Mouse (Mus musculus) Patski (cell line): Measurements from ENCODE around the gene Bcan. TPM values are rescaled to one million over a fixed set of nuclear protein-coding genes. Genes with fewer than 3 reads are reported as not detected.

Experiments used
- ATAC-seq: fragments of 100-300 bp; one replicate; pipeline ENCODE4 v1.8.0; 2021
- CTCF ChIA-PET: fragments of 350-600 bp; sonication (Branson Sonifier 250); formaldehyde crosslinking; loops from one replicate; lab custom pipeline; 2022; ENCODE audit warnings: inconsistent platforms; lab: Charles Lee
- POLR2A ChIA-PET: fragments of 350-600 bp; sonication (Branson Sonifier 250); formaldehyde crosslinking; loops from one replicate; lab custom pipeline; 2022; ENCODE audit warnings: antibody characterized with exemption, inconsistent platforms; lab: Charles Lee
- DNase-seq: peaks from one replicate; pipeline ENCODE4 v3.0.0-alpha.2; 2011; ENCODE audit warnings: low read depth, low spot score
- H3K27me3 ChIP-seq: fragments of 371-371 bp; one replicate; pipeline ENCODE4 v1.5.1; 2021
- CTCF ChIP-seq: fragments of 100-300 bp; IDR thresholded peaks from one replicate; pipeline ENCODE4 v1.5.1; 2021
- in situ Hi-C: fragments of 300-500 bp; cut with MboI; formaldehyde crosslinking; loops from 3 replicates; pipeline ENCODE4 v1.11.1; 2018; ENCODE audit warnings: low pct_unique_long_range_greater_than_20kb, mixed read lengths
- polyA plus RNA-seq: library from polyadenylated mRNA; unstranded; gene quantifications from one replicate; pipeline ENCODE4 v1.2.3, GENCODE M21; 2021

The Bcan gene
- polyA plus RNA-seq, 1 experiment from 2014 or later = 0.28 TPM

DNA sequence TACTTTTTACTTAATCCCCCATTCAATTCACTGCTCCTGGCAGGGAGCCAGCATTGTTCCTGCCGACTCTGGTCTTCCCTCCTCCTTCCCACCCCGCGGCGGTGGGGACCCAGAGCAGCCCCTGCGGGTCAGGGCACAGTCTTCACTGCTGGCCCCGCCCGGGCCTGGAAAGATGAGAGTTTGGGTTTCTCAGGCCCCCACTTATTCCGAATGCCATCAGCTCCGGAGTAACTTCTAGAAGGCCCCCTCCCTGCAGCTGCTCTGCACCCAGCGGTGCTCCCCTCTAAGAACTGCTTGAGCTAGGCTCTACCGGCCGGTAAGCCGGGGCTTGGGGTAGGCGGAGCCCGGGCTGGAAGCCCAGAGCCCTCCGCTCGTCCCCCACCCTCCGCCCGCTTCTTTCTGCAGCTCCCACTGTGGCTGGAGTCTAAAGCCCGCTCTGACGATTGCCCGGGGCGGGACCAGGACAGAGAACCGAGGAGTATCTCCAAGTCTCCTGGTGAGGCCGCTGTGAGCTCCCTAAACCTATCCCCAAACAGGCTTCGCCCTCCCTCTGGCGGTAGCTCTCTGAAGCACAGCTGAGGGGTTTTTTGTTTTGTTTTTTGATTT lies 39.3 kb downstream of the Bcan start:
- ATAC-seq (peak; percentile 95), DNase-seq (peak; percentile 95)
- POLR2A ChIA-PET = interaction anchor here (1.1 to 3.1 kb wide), 4 partner anchors 9 to 75 kb away, joined by 3 to 15 read pairs (median 4); partner anchors contain the start of gene Prcc
- in situ Hi-C loops = no loop called here
- no peaks in the 10 kb centered on the region for H3K27me3 ChIP-seq
- TF ChIP-seq CTCF = no peak
- CTCF ChIA-PET = interaction anchor here (0.6 to 18.9 kb wide), 20 partner anchors 8 to 192 kb away, joined by 3 to 437 read pairs (median 4); partner anchors contain the start of genes Crabp2, Nes and Prcc

DNA sequence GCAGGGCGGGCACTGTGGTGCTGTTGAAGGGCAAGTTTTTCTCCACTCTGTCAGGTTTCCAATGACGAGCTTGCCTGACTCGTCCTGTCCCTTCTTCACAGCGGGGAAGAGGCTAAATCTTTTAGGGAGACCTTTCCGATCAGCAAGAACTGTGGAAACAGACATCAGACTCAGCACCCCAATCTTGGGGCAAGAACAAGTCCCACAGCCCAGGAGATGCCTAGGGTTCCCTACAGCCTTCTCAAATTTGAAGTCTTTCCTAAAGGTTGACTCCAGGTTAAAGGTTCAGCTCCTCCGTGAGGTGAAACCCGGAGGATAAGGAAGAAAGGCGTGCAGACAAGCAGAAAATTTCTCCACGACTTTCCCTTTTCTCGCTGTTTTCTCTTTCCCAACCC lies 39.8 kb downstream of the Bcan start:
- TF ChIP-seq CTCF = no peak
- ChIA-PET POLR2A (interaction anchor here (1.1 to 3.1 kb wide), 4 partner anchors 10 to 75 kb away, joined by 3 to 15 read pairs (median 4); partner anchors contain the start of gene Prcc), CTCF (interaction anchor here (0.6 to 18.9 kb wide), 19 partner anchors 8 to 191 kb away, joined by 3 to 437 read pairs (median 5); partner anchors contain the start of genes Crabp2, Nes and Prcc)
- DNase-seq = no peak
- H3K27me3 ChIP-seq = no peaks in the 10 kb centered on the region
- in situ Hi-C loops = no loop called here
- no peak for ATAC-seq

DNA sequence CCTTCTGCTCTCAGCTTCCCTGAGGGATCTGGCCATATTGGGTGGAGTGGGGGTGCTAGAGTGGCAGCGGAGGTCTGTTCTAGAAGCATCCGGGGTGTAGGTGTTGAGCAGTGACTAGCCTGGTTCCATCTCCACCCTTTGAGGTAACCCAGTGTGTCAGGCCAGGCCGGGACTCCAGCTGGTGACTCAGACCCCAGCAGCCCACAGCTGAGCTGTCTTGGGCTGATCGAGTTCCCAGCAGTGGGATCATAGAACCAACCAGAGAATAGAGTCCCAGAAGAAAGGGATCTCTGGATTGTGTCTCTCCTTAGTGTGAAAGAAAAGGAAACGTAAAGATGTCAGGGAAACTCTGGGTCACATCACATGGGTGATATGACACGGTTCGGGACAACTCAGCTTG lies 40.7 kb downstream of the Bcan start:
- ChIA-PET POLR2A (interaction anchor here (1.4 to 3.1 kb wide), 2 partner anchors 10 to 23 kb away, joined by 5 to 15 read pairs; no protein-coding TSS in a partner anchor), CTCF (interaction anchor here (1.2 to 18.9 kb wide), 5 partner anchors 13 to 99 kb away, joined by 4 to 437 read pairs (median 42); partner anchors contain the start of gene Nes)
- in situ Hi-C loops = no loop called here
- TF ChIP-seq CTCF = no peak
- ATAC-seq (no peak), DNase-seq (no peak)
- H3K27me3 ChIP-seq = no peaks in the 10 kb centered on the region

DNA sequence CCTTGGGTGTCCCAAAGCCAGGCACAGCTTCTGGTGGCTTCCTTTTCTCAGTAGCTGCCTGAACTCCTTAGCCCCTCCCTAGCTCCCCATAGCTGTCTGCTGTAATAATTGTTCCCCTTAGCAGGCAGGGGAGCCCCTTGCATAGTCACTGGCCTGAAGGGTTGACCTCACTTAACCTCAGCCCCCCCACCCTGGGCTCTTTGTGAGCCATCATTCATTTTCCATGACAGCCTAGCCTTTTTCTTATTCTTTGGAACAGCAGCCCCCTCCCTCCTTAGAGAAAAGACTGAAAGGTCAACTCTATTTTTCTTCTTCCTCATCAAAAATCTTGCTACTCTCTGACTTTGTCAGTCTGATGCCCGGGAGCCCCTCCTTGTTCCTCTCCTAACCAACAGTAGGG lies 41.1 kb downstream of the Bcan start:
- ChIA-PET CTCF (interaction anchor here (4.0 to 18.9 kb wide), 3 partner anchors 13 to 27 kb away, joined by 42 to 437 read pairs (median 63); partner anchors contain the start of gene Nes), POLR2A (interaction anchor here (1.4 to 3.1 kb wide), 2 partner anchors 10 to 23 kb away, joined by 5 to 15 read pairs; no protein-coding TSS in a partner anchor)
- no peaks in the 10 kb centered on the region for H3K27me3 ChIP-seq
- no peak for DNase-seq
- ATAC-seq = no peak
- in situ Hi-C loops = no loop called here
- TF ChIP-seq CTCF = no peak

DNA sequence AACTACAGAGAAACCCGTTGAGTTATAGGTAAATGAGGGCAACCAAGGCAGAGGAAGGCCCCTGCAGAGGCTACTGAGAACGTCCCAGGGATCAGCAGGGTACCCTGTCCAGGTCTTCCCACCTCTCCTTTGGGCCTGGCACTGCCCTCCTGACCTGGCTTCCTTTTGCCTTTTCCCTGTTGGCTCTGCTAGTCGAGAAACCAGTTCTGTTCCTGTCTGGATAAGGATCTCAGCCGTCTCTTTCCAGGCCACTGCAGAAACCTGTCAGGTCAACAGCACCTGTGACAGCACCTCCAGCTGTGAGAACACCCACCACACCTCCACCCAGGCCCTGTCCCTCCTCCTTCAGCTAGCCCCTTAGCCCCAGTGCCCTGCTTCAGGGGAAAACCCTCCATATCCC lies 41.6 kb downstream of the Bcan start:
- CTCF ChIA-PET = interaction anchor here (4.0 to 18.9 kb wide), 3 partner anchors 14 to 28 kb away, joined by 42 to 437 read pairs (median 63); partner anchors contain the start of gene Nes
- no peak for ATAC-seq
- no peaks in the 10 kb centered on the region for H3K27me3 ChIP-seq
- no peak for DNase-seq
- POLR2A ChIA-PET = interaction anchor here (1.4 to 3.1 kb wide), 2 partner anchors 9 to 22 kb away, joined by 5 to 15 read pairs; no protein-coding TSS in a partner anchor
- in situ Hi-C loops = no loop called here
- no peak for TF ChIP-seq CTCF

DNA sequence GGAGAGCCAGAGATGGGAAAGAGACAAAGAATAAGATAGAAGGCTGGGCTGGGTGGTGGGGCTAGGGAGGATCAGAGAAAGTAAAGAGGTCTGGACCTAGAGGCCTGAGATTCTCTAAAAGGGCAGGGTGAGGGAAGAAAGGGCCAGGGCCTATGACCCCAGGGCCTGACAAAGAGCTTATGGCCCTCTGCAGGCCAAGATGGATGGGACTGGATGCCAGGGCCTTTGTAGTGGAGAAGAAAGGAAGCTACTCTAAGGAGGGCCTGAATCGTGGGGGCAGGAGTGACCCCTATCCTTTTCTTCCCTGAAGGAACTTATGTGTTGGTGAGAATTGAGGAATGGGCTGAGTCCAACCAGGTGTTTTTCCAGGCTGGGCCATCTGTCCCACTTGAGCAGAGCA lies 42.0 kb downstream of the Bcan start:
- CTCF ChIA-PET = interaction anchor here (5.4 to 18.9 kb wide), 2 partner anchors 14 to 28 kb away, joined by 63 to 437 read pairs; partner anchors contain the start of gene Nes
- no peak for TF ChIP-seq CTCF
- DNase-seq (no peak), ATAC-seq (no peak)
- in situ Hi-C loops = no loop called here
- H3K27me3 ChIP-seq = no peaks in the 10 kb centered on the region
- POLR2A ChIA-PET = interaction anchor here (0.7 to 1.4 kb wide), 2 partner anchors 9 to 72 kb away, joined by 3 to 5 read pairs; no protein-coding TSS in a partner anchor

DNA sequence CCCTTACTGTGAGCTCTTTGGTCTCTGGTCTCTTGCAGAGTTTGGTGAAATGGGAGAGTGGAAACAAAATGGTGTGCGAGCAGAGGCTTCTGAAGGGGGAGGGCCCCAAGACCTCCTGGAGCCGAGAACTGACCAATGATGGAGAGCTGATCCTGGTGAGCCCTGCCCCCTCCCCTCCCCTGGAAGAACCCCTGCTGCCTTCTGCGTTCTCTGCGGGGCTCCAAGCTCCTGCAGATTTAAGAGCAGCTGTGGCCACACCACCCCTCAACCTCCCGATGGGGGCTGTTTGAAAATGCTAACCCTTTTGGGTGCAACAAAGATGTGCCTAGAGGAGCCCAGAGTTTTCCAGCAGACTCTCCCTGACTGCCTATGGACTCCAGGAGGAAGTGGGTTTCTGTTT lies 47.6 kb downstream of the Bcan start:
- no peaks in the 10 kb centered on the region for H3K27me3 ChIP-seq
- ChIA-PET CTCF (interaction anchor here (1.1 to 3.6 kb wide), 5 partner anchors 8 to 34 kb away, joined by 4 to 14 read pairs (median 6); no protein-coding TSS in a partner anchor), POLR2A (no interaction called here)
- in situ Hi-C loops = no loop called here
- DNase-seq = no peak
- TF ChIP-seq CTCF = no peak
- ATAC-seq = no peak

DNA sequence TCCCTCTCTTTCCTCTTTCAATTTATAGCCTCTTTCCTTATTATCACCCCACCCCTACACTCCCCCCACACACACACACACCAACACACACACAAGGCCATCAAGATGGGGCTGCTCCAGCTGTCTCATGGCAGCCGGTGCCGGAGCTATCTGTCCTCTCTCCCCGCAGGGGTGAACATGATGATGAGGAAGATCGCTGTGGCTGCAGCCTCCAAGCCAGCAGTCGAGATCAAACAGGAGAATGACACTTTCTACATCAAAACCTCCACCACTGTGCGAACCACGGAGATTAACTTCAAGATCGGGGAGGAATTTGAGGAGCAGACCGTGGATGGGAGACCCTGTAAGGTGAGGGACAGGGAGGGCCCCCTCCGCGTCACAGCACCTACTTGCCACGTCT lies 48.1 kb downstream of the Bcan start:
- in situ Hi-C loops = no loop called here
- DNase-seq (no peak), ATAC-seq (no peak)
- TF ChIP-seq CTCF = no peak
- H3K27me3 ChIP-seq = no peaks in the 10 kb centered on the region
- ChIA-PET POLR2A (no interaction called here), CTCF (interaction anchor here (1.1 to 3.6 kb wide), 4 partner anchors 9 to 35 kb away, joined by 4 to 14 read pairs (median 10); no protein-coding TSS in a partner anchor)

DNA sequence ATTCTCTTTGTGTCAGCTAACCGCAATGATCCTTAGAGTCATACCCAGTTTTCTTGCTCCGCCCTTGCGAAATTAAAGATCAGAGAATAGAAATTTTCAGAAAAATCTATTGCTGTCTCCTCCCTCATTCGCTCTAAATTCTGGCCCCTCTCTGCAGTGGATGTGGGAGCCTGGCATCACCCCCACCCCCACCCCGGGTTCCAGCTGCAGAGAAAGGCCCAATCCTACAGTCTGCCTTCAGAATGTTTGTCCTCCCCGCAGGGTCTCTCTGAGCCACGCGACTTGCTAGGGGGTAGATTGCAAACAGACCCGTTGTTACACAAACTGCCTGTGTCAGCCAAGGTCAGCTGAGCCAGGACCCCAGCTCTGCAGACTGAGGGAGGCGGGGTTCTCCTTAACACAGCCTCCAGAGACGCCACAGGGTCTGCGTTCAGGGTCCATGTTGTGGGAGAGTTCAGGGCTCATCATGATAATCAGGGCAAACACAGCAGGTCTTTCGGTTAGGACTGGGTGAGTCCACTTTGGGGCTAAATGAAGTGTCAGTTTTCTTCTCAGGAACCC lies 50.0 kb downstream of the Bcan start:
- in situ Hi-C loops = no loop called here
- ATAC-seq = no peak
- no peak for TF ChIP-seq CTCF
- ChIA-PET POLR2A (interaction anchor here (0.5 to 1.4 kb wide), 4 partner anchors 9 to 74 kb away, joined by 3 to 5 read pairs (median 3); no protein-coding TSS in a partner anchor), CTCF (interaction anchor here (0.9 to 3.6 kb wide), 5 partner anchors 9 to 37 kb away, joined by 5 to 17 read pairs (median 9); no protein-coding TSS in a partner anchor)
- no peak for DNase-seq
- H3K27me3 ChIP-seq = no peaks in the 10 kb centered on the region
